Mouse (Mus musculus) kidney, adult 8-10 months (tissue): ENCODE measurements around the gene Nr2f2.

Experiments
- DNase-seq, 2 experiments: peaks; one replicate each; pipeline ENCODE4 v3.0.0; 2022

Nr2f2 gene

GRCm38 (mm10) chr7:70364798-70365197 lies 1.7 kb downstream of the Nr2f2 start:
- DNase-seq, result peak; percentile 63 to 83

DNA sequence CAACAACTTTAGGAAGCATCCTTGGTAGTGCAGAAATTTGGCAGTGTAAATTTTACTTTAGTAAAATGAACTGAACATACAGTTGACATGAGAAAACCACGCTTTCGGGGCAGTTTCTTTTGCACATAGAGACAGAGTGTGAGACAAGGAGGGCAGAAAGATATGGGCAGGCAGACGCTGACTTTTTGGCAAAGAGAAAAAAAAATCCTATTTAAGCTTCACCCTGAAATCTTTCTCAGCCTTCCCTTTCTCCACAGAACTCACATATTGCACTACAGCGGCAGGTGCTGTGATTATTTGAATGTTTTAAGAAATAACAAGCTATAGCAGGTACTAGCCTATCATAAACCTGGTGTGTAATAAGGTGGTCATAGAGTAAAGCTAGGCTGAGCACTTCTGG lies 3.2 kb downstream of the Nr2f2 start:
- peak in 1 of 2 experiments; percentile 6 for DNase-seq

GRCm38 (mm10) chr7:70362526-70363170 lies 3.9 kb downstream of the Nr2f2 start:
- peak in 1 of 2 experiments; percentile 43 for DNase-seq

GRCm38 (mm10) chr7:70361383-70362364 lies 4.9 kb downstream of the Nr2f2 start:
- peak; percentile 95 for DNase-seq

GRCm38 (mm10) chr7:70360611-70361382 lies 5.7 kb downstream of the Nr2f2 start:
- peak; percentile 41 to 44 for DNase-seq

DNA sequence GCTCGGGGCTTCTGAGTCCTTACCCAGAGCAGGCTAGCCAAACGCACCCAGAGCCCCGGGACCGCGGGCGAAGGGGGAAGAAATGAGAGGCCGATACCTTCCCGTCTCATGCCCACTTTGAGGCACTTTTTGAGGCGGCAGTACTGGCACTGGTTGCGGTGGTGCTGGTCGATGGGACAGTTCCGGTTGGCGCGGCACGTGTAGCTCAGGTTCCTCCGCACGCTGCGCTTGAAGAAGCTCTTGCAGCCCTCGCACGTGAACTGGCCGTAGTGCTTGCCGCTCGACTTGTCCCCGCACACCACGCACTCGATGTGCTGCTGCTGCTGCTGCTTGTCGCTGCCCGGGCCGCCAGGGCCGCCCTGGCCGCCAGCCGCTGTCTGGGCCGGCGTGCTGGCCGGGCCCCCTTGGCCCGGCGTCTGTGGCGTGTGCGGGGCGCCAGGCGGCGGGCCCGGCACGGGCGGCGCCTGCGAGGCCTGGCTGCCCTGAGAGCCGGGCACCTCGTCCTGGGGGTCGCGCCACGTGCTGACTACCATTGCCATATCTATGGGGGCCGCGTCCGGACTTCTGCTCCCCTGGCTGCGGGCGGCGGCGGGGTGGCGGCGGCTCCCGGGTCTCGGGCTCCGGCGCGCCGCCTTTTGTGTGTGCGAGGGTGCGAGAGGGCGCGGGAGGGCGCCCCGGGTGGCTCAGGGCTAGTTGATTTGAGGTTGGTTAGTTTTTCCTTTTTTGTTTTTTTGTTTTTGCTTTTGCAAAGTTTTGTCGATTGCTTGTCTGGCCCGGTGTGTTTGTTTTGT lies 6.5 kb downstream of the Nr2f2 start:
- peak; percentile 34 to 47 for DNase-seq

- peak; percentile 67 to 78 for DNase-seq
Observed at GRCm38 (mm10) chr7:70358848-70359591, 7.5 kb downstream of the Nr2f2 start.

DNA sequence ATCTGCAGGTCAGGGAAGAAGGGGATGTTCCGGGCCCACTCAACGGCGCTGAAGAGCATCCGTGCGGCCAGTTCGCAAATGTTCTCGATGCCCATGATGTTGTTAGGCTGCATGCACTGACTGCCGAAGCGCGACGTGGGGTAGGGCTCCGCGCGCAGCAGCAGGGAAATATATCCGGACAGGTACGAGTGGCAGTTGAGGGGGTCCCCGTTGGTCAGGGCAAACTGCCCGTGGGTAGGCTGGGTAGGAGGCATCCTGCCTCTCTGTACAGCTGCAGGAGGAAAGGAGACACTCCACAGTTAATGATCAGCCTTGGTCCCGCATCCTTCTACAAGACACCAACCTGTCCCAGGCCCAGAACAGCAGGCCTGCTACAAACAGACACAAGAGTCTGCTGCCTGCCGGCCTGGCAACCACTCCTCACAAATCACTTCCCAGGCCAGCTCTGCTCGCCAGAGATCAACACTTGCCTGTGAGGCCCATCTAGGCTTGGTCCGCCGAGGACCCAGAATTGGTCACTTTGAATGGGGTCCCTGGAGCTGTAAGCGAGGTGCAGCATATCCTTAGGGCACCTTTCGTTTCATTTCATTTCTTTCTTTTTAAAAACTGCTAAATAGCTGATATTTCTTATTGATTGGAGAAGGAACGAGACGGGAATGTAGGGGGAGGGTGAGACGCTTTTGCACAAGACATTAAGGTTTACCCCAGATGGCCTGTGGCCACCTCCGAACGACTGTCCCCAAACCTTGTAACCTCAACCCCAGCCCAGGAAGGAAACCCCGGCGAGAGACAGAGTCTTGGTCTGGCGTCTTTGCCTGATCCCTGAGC lies 8.3 kb downstream of the Nr2f2 start:
- peak; percentile 67 to 72 for DNase-seq

GRCm38 (mm10) chr7:70357516-70358019 lies 9.0 kb downstream of the Nr2f2 start:
- DNase-seq, result no peak

DNA sequence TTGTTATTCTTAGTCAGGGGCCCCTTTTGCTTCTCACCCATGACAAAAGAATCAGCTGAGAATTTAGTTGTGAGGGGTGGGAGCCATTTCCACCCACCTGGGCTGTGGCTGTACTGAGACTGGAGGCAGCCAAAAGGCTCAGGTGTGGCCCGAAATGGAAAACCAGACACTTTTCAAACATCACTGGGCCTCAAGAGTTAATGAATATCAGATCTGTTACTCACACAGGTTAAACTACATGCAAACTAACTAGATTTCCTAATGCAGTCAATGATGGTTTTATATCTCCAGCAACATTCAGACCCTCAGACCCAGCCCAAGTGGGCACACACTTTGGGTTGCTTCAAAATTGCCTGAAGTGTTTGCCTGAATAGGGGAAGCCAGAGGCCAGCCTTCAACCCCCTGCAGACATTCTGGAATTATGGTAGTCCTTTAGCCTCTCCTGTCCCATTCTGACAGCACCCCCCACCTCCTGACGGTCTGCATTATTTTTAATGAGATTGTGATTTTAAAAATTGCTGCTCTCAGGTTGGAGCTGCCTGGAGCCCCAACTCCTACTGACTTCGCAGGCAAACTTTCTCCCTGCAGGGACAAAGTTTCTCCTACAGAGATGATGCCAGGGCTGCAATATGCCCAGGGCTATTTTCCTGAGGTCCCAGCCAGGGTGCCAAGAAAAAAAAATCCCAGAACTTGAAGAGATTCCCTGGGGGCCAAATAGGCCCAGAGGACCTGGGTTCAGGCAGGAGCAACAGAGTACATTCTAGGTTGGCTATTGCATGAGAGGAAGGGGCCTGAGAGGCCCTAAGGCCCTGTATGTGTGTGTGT lies 9.6 kb downstream of the Nr2f2 start:
- DNase-seq, result peak in 1 of 2 experiments; percentile 49

- peak in 1 of 2 experiments; percentile 13 for DNase-seq
Observed at GRCm38 (mm10) chr7:70355691-70356568, 10.6 kb downstream of the Nr2f2 start.

DNA sequence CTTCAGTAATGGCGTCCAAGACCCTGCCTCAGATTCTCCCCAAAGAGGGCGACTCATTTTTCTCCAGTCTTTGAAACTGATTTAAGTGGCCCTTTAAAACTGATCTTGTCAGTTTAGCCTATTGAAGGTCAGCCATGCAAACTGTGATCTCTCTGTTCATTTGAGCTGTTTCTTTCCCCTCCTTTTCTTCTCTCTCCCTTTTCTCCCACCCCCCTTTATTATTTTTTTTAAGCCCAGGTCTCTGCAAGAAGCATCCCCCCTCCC lies 11.2 kb downstream of the Nr2f2 start:
- no peak for DNase-seq

DNA sequence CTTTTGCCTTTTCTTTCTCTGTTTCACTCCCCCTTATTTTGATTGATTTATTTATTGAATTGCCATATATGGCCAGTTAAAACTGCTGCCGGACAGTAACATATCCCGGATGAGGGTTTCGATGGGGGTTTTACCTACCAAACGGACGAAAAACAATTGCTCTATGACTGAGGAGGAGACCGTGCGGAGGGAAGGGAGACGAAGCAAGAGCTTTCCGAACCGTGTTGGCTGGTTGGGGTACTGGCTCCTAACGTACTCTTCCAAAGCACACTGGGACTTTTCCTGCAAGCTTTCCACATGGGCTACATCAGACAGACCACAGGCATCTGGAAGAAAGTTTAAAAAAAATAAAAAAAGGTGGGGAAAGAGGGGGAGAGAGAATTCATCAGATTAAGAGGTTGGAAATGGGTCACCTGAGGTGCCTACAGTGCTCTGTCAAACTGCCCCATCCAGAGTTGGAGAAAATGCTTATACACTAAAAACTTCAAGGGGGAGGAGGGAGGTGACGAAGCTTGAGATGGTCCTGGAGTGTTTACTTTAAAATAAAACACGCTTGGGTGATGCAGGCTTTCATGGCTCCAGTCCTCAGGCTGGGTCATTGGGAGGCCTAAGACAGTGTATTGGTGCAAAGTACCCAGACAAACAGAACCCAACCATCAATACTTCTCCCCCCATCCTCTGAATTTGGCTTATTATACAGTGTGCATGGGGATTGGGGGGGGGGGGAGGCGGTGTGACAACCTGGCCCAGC lies 11.8 kb downstream of the Nr2f2 start:
- DNase-seq, result peak; percentile 26 to 27

GRCm38 (mm10) chr7:70353151-70353550 lies 13.4 kb downstream of the Nr2f2 start:
- peak; percentile 14 to 18 for DNase-seq

DNA sequence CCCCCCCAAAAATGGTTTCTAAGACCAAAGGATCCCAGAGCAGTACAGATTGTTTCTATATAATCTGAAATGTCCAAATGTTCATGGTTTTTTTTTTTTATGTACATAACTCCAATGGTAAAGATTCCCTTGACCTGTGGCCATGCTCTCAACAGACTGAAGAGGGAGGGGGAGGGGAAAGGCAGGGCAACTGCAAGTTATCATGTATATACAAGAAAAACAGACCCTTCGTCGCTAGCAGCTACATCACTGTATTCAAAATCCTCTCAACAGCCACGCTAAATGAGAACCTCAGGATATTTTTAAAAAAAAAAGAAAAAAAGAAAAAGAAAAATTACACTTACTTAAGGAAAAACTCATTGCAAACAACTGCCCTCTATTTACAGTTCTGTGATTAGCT lies 13.9 kb downstream of the Nr2f2 start:
- peak in 1 of 2 experiments; percentile 4 for DNase-seq

GRCm38 (mm10) chr7:70351981-70352560 lies 14.5 kb downstream of the Nr2f2 start:
- peak in 1 of 2 experiments; percentile 3 for DNase-seq

DNA sequence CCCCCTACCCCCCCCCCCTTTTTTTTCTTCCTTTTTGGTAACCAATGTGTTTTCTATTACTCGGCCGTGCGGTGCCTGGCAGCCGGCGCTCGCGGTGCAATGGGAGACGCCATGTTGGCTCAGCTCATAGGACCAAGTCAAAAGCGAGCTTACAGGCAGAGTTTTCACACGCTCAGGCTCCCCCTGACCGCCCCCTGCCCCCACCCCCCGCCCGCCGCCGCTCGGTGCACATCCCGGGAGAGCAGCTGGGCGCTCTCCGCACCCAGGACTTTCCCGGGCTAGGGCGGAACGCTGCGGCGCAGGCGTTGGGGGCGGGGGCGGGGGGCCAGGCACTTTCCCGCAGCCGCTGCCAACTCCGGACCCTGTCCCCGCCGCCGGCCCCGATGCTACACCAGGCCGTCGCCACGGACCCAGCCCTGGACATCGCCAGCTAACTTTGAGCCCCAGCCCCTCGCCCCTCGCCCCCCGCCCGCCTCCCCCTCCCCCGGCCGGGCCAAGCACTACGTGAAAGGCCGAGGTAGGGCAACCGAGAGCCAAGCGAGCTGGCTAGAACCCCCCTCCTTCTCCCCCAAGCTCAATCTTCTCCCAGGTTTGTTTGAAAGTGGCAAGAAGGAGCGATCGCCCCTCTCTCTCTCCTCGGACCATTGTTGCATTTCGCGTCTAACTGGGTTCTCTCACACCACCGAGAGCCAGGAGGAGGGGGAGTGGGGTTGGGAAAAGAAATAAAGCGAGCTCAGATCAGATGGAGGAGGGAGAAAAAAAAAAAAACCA lies 15.6 kb downstream of the Nr2f2 start:
- DNase-seq, result peak; percentile 51 to 57
